Mouse (Mus musculus) neural tube, embryonic 15.5 days (tissue): Measurements from ENCODE around the gene Pdcd1lg2. TPM values are rescaled to one million over a fixed set of nuclear protein-coding genes. Genes with fewer than 3 reads are reported as not detected.

Source experiments
- ATAC-seq: fragments of 200-750 bp; cut with Nextera tagmentation; 2 replicates; pipeline ENCODE4 v1.8.0; 2017; ENCODE audit warnings: mild to moderate bottlenecking, moderate TSS enrichment, moderate library complexity; ENCODE audit not compliant: low FRiP score
- H3K27ac ChIP-seq: fragments of 300-500 bp; sonication (generic); replicated peaks from 2 replicates; pipeline ENCODE4 v1.5.1; 2015; ENCODE audit warnings: mild to moderate bottlenecking, inconsistent platforms
- H3K27me3 ChIP-seq: fragments of 300-500 bp; sonication (generic); replicated peaks from 2 replicates; pipeline ENCODE4 v1.6.1; 2015; ENCODE audit warnings: inconsistent platforms
- H3K36me3 ChIP-seq: fragments of 300-500 bp; sonication (generic); 2 replicates; pipeline ENCODE4 v1.6.1; 2015; ENCODE audit warnings: inconsistent platforms
- H3K4me1 ChIP-seq: fragments of 300-500 bp; sonication (generic); 2 replicates; pipeline ENCODE4 v1.6.1; 2015; ENCODE audit warnings: inconsistent platforms
- H3K4me2 ChIP-seq: fragments of 300-500 bp; sonication (generic); 2 replicates; pipeline ENCODE4 v1.6.1; 2015; ENCODE audit warnings: inconsistent platforms, mild to moderate bottlenecking, moderate library complexity
- H3K4me3 ChIP-seq: fragments of 300-500 bp; sonication (generic); replicated peaks from 2 replicates; pipeline ENCODE4 v1.5.1; 2015; ENCODE audit warnings: mild to moderate bottlenecking, inconsistent platforms
- H3K9ac ChIP-seq: fragments of 300-500 bp; sonication (generic); replicated peaks from 2 replicates; pipeline ENCODE4 v1.6.1; 2015; ENCODE audit warnings: mild to moderate bottlenecking, inconsistent platforms
- H3K9me3 ChIP-seq: fragments of 300-500 bp; sonication (generic); replicated peaks from 2 replicates; pipeline ENCODE4 v1.6.1; 2016; ENCODE audit warnings: inconsistent platforms
- WGBS: fragments of 180-500 bp; shearing (Covaris S2); methylation state at CpG from one replicate; pipeline ENCODE4 v1.1.7; 2015; ENCODE audit warnings: mixed read lengths; 5-methylcytosine and 5-hydroxymethylcytosine counted together
- polyA plus RNA-seq: library from polyadenylated mRNA; unstranded; fragments of >200 nt; fragmentation: Nextera tagmentation; extraction: Ambion mirVana; gene quantifications from 2 replicates; pipeline ENCODE4 v1.2.1, GENCODE M21; 2015

The Pdcd1lg2 gene
- polyA plus RNA-seq, 1 experiment from 2014 or later, result 0.09 TPM

DNA sequence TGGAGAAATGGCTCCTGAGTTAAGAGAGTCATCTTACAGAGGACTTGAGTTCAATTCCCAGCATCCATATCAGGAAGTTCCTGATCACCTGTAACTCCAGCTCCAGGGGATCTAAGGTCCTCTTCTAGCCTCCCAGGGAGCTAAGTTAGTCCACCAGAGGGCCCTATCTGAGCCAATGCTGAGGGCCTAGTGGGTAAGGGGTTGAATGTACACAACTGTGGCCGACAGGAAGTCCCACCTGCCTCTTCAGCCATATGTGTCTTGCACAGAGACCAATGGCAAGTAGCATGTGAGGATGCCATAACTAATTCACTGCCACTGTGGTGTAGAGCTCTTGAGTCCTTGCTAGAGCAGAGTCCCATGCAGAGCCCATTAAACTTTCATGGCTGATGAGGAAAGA lies 44.4 kb downstream of the Pdcd1lg2 start:
- no peak overlapping the region for H3K9ac ChIP-seq
- no peak overlapping the region for H3K27ac ChIP-seq
- no peaks in the 10 kb centered on the region for H3K27me3 ChIP-seq
- H3K9me3 ChIP-seq, result no peaks in the 10 kb centered on the region
- no peaks in the 10 kb centered on the region for H3K36me3 ChIP-seq
- H3K4me2 ChIP-seq, result no peak overlapping the region
- H3K4me3 ChIP-seq, result no peak overlapping the region
- WGBS, result 78% methylated on average over 1 of the region's 1 CpGs
- no peaks in the 10 kb centered on the region for H3K4me1 ChIP-seq
- ATAC-seq, result no peak

DNA sequence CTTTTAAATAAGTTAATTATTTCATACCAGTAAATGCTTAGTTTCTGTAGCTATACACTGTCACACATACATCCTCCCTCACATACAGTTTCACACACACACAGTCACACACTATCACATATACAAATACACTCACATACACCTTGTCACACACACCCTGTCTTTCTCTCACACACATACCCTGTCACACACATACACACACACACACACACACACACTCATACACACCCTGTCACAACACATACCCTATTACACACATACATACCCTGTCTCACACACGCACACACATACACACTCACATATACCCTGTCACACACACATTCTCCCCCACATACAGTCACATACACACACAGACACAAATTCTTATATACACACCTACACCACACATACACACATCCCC lies 47.3 kb downstream of the Pdcd1lg2 start:
- H3K27me3 ChIP-seq, result no peaks in the 10 kb centered on the region
- H3K4me3 ChIP-seq, result no peak overlapping the region
- no peak overlapping the region for H3K9ac ChIP-seq
- H3K4me2 ChIP-seq, result no peak overlapping the region
- no peak for ATAC-seq
- 93% methylated on average over 1 of the region's 1 CpGs for WGBS
- no peak overlapping the region for H3K27ac ChIP-seq
- no peaks in the 10 kb centered on the region for H3K4me1 ChIP-seq
- no peaks in the 10 kb centered on the region for H3K36me3 ChIP-seq
- H3K9me3 ChIP-seq, result no peaks in the 10 kb centered on the region

DNA sequence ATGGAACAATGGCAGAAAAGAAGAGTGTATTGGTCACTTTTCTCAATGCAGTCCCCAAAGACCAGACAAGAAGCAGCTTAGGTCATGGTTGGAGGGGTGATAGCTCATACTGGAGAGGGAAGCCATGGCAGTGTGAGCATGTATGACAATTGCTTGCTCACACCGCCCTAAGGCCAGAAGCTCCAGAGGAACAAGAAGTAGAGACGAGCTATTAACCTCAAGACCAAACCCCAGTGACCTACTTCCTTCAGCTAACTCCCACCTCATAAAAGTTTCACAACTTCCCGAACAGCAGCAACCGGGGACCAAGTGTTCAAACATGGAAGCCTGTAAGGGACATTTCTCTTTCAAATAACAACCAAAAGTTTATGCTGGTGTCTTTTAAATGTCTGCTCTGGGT lies 51.7 kb downstream of the Pdcd1lg2 start:
- no peaks in the 10 kb centered on the region for H3K36me3 ChIP-seq
- WGBS, result 87% methylated on average over 4 of the region's 4 CpGs

DNA sequence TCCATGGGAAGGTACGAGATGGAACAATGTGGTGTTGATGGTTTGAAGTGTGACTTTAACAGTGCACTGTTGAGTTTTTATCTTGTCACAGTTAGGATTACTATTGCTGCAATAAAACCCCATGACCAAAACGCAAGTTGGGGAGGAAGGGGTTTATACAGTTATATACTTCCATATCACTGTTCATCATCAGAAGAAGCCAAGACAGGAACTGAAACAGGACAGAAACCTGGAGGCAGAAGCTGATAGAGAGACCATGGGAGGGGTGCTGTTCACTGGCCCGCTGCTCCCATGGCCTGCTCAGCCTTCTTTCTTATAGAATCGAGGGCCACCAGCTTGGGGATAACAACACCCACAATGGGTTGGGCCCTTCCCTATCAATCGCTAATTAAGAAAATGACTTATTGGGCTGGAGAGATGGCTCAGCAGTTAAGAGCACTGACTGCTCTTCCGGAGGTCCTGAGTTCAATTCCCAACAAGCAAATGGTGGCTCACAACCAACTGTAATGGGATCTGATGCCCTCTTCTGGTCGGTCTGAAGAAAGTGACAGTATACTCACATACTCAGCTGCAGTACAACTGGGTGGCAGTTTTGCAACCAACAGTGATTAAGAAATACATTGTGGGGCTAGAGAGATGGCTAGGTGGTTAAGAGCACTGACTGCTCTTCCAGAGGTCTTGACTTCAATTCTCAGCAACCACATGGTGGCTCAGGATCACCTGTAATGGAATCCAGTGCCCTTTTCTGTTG lies 53.1 kb downstream of the Pdcd1lg2 start:
- Histone ChIP-seq H3K4me3 (no peak overlapping the region), H3K9ac (no peak overlapping the region), H3K9me3 (no peaks in the 10 kb centered on the region), H3K36me3 (no peaks in the 10 kb centered on the region), H3K27ac (no peak overlapping the region), H3K27me3 (no peaks in the 10 kb centered on the region), H3K4me2 (no peak overlapping the region), H3K4me1 (no peaks in the 10 kb centered on the region)
- WGBS, result 87% methylated on average over 7 of the region's 7 CpGs
- no peak for ATAC-seq

More for the DNA sequence above, 51.7 kb downstream of the Pdcd1lg2 start:
- Histone ChIP-seq H3K4me1 (no peaks in the 10 kb centered on the region), H3K27me3 (no peaks in the 10 kb centered on the region), H3K4me2 (no peak overlapping the region), H3K4me3 (no peak overlapping the region), H3K9ac (no peak overlapping the region), H3K9me3 (no peaks in the 10 kb centered on the region), H3K27ac (no peak overlapping the region)
- ATAC-seq, result no peak

DNA sequence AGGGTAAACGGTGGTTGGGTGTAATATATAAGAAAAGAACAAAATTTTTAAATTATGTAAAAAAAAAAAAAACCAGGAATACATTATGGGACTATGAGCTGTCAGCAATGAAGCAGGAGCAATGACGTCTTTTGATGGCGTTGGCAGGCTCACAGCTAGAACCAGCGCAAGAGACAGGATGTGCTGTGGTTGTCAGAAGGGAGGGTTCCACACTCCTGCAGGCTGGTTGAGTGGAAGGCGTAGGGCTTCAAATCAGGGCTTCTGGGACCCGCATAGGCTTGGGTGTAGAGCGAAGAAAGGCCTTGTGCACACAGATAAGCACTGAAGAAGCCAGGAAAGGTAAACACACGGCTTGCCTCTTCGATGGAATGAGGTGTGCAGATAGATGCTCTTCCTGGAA lies 56.1 kb downstream of the Pdcd1lg2 start:
- Histone ChIP-seq H3K4me2 (no peak overlapping the region), H3K27me3 (no peaks in the 10 kb centered on the region), H3K36me3 (no peaks in the 10 kb centered on the region), H3K9me3 (no peaks in the 10 kb centered on the region), H3K4me3 (no peak overlapping the region), H3K27ac (no peak overlapping the region), H3K4me1 (peaks cover 5% of the 10 kb centered on the region; the same call in 1 of the 2 replicates), H3K9ac (no peak overlapping the region)
- WGBS, result 88% methylated on average over 9 of the region's 9 CpGs
- no peak for ATAC-seq

DNA sequence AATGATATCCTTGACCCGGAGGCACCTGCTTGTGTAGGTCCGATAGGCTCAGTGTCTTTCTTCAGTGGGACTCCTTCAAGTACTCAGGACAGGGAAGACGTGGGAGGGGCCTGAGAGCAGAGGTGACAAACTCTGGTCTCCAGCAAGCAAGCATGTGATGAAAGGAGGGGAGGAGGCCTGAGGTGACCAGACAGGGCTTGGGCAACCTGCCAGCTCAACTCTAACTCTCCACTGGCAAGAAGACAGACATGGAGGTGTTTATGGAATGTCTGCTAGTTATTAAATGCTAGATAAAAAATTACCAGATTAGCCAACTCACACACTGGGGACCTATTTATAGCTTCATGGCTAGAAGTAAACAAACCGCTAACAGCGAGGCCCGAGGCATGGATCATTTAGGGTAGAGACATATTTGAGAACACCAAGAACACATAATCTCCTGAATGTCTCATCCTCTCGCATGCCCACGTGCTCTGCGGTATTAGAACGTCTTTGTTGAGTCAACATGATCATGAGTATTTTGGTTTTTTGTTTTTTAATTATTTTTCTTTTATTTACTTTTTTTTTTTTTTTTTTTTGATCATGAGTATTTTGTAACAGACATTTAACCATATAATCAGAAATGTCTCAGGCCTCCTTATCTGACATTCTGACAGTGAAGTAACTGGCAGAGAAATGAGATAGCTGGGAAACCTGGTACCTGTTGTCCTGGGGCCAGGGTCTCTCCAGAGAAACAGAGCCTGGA lies 58.4 kb downstream of the Pdcd1lg2 start:
- Histone ChIP-seq H3K4me1 (peaks cover 5% of the 10 kb centered on the region; the same call in 1 of the 2 replicates), H3K36me3 (no peaks in the 10 kb centered on the region), H3K4me2 (no peak overlapping the region), H3K27ac (no peak overlapping the region), H3K27me3 (no peaks in the 10 kb centered on the region), H3K4me3 (no peak overlapping the region), H3K9me3 (no peaks in the 10 kb centered on the region), H3K9ac (no peak overlapping the region)
- WGBS, result 83% methylated on average over 10 of the region's 10 CpGs
- ATAC-seq, result no peak

DNA sequence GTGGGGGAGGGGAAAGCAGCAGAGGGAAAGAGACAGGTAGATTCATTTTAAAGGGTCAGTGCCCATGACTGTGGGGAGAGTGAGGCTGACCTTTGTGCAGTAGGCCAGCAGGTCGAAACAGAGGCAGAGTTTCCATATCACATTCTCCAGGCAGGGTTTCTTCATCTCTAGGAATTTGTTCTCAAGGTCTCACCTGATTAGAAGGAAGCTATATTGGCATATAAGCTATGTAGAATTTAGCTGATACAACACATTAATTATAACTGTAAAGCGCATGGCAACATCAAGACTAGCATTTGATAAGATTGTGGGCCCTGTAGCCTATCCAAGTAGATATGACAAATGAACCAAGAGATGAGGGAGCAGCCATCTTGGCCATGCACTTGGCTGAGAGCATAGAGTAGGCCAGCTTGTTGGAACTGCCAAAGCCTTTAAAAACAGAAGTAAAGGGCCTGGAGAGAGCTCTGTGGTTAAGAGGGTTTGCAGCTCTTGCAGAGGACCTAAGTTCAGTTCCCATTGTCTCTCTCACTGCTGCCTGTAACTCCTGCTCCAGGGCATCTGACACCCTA lies 59.1 kb downstream of the Pdcd1lg2 start:
- Histone ChIP-seq H3K4me3 (no peak overlapping the region), H3K4me2 (no peak overlapping the region), H3K4me1 (peaks cover 5% of the 10 kb centered on the region; the same call in 1 of the 2 replicates), H3K36me3 (no peaks in the 10 kb centered on the region), H3K9ac (no peak overlapping the region), H3K27ac (no peak overlapping the region), H3K27me3 (no peaks in the 10 kb centered on the region), H3K9me3 (no peaks in the 10 kb centered on the region)
- no peak for ATAC-seq
- 95% methylated on average over 2 of the region's 2 CpGs for WGBS

DNA sequence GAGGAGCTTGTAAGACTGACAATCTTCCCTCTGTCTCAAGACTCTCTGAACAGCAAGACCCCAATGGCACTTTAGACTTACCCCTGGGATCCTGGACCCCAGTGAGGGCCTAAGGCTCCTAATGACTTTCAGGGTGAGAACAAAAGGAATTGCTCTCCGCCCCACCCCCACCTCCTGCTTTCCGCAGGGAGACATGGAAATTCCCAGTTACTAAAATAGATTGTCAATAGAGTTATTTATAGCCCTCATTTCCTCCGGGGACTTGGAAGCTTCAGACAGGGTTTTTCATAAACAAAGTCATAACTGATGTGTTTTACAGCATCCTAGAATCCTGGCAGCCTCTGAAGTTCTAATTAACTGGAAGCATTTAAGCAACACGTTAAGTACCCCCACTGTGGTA lies 59.9 kb downstream of the Pdcd1lg2 start:
- no peak for ATAC-seq
- WGBS, result 9% methylated on average over 4 of the region's 4 CpGs
- Histone ChIP-seq H3K9me3 (no peaks in the 10 kb centered on the region), H3K4me2 (no peak overlapping the region), H3K9ac (no peak overlapping the region), H3K4me3 (no peak overlapping the region), H3K27me3 (no peaks in the 10 kb centered on the region), H3K27ac (no peak overlapping the region), H3K4me1 (peaks cover 5% of the 10 kb centered on the region; the same call in 1 of the 2 replicates), H3K36me3 (no peaks in the 10 kb centered on the region)

DNA sequence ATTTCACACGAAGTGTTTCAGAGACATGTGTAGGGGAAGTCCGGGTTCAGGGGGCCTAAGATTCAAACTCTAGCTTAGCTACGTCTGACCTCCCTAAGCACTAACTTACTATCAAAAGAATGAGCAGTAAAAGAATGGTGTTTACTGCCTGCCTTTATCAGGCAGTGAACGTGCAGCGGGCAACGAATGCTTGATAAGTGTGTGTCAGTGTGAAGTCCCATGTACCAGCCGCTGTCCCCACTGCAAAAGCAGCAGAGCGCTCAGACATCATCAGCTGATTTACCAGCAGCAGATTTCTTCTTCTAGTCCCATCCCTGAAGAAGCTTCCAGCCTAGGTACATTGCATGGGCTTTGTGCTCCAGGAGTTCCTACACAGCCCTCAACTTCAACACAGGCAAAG lies 61.7 kb downstream of the Pdcd1lg2 start:
- Histone ChIP-seq H3K9ac (no peak overlapping the region), H3K4me1 (peaks cover 5% of the 10 kb centered on the region; the same call in 1 of the 2 replicates), H3K36me3 (no peaks in the 10 kb centered on the region), H3K4me2 (no peak overlapping the region), H3K27me3 (no peaks in the 10 kb centered on the region), H3K27ac (no peak overlapping the region), H3K9me3 (no peaks in the 10 kb centered on the region), H3K4me3 (no peak overlapping the region)
- 74% methylated on average over 8 of the region's 8 CpGs for WGBS
- ATAC-seq, result no peak

DNA sequence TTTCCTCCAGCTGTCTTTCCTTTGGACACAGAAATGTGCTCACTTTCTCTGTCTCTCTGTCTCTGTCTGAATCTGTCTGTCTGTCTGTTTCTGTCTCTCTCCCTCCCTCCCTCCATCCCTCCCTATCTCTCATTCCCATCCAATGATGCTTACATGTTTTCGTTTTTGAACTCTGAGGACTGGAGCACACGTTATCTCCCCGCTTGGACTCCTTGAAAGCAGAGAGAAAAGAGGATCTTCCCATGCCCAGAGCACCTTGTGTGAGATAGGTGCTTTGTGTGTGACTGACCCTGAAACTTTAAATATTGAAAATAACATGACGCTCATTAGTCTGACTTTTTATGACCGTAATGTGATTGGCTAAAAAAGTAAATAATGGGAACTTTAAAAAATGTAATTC lies 62.2 kb downstream of the Pdcd1lg2 start:
- Histone ChIP-seq H3K27me3 (no peaks in the 10 kb centered on the region), H3K9ac (no peak overlapping the region), H3K27ac (no peak overlapping the region), H3K4me1 (peaks cover 5% of the 10 kb centered on the region; the same call in 1 of the 2 replicates), H3K36me3 (no peaks in the 10 kb centered on the region), H3K9me3 (no peaks in the 10 kb centered on the region), H3K4me3 (no peak overlapping the region), H3K4me2 (no peak overlapping the region)
- ATAC-seq, result no peak
- 88% methylated on average over 5 of the region's 5 CpGs for WGBS

DNA sequence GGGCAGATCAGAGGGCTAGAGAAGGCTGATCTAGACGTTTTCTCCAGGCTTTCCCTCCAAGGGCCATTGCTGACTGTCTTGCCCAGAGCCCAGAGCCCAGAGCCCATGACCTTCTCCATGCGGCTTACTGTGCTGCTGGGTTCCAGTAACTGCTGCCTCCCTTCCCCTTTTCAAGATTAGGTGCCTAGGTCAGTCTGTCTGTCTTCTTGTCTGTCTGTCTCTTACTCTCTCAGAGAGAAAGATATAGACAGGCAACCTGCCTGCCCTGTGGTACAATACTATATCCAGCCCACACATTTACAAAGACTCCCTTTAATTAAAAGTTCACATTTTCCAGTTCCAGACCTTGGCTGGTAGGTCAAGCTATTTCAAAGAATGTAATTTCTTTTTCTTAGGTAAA lies 64.1 kb downstream of the Pdcd1lg2 start:
- Histone ChIP-seq H3K4me2 (no peak overlapping the region), H3K4me3 (no peak overlapping the region), H3K36me3 (no peaks in the 10 kb centered on the region), H3K27me3 (no peaks in the 10 kb centered on the region), H3K9me3 (no peaks in the 10 kb centered on the region), H3K9ac (no peak overlapping the region), H3K4me1 (peaks cover 5% of the 10 kb centered on the region; the same call in 1 of the 2 replicates), H3K27ac (no peak overlapping the region)
- WGBS, result 65% methylated on average over 2 of the region's 2 CpGs
- no peak for ATAC-seq

DNA sequence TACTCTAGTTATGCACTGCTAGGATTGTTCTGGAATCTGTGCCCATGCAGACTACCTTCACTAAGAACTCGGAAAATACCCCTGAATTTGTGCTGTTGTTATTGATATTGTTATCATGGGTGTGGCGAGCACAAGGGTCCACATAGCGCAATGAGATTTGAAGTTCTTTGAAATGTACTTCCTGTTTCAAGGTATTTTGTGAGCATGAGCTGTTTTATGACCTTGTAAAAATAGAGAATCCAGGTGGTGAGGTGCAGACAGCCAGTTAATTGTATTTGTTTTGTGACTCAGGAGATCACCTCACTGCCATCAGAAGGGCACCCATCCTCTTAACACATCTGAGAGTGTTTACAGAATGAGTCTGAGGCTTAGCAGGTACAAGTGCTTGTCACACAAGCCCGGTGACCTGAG lies 64.5 kb downstream of the Pdcd1lg2 start:
- Histone ChIP-seq H3K4me3 (no peak overlapping the region), H3K36me3 (no peaks in the 10 kb centered on the region), H3K9me3 (no peaks in the 10 kb centered on the region), H3K9ac (no peak overlapping the region), H3K4me1 (peaks cover 5% of the 10 kb centered on the region; the same call in 1 of the 2 replicates), H3K4me2 (no peak overlapping the region), H3K27me3 (no peaks in the 10 kb centered on the region), H3K27ac (no peak overlapping the region)
- 89% methylated on average over 4 of the region's 4 CpGs for WGBS
- ATAC-seq, result no peak
